Mouse (Mus musculus): ENCODE measurements around the gene Zc2hc1c.

DNA sequence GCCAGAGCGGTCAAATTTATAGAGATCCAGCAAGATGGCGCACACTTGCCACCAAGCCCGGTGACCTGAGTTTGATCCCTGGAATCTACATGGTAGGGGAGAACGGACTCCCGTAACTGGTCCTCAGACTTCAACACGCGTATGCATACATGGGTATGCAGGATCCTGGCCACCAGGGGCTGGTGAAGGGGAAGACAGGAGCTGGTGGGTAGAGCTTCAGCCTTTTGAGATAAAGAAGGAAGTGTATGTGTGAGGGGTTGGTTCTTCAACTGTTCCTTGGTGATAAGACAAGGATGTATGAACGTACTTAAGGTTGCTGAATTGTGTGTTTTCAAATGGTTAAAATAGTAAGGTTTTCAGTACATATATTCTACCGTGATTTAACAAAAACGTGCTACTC, 9.5 kb upstream of the Zc2hc1c start:
- no peak for TF ChIP-seq POLR2A (IDR thresholded peaks at IDR 0.05; ENCODE audit: extremely low read depth, insufficient read depth, low read length)
- no peak for TF ChIP-seq CTCF (IDR thresholded peaks at IDR 0.05; ENCODE audit: low read depth, low read length)
